Mouse (Mus musculus): ENCODE measurements at regions not wholly inside any gene's neighbourhood (a gene's known extent, or its start where the extent isn't known, plus 50 kb on each side); places are given as distances from the start of the nearest gene placed in this dataset.
A peak's percentile ranks its signal among the peaks of the same experiment; 100 is the strongest.

- no peak for DNase-seq
- no peaks in the 10 kb centered on the region for H3K36me3 ChIP-seq (ENCODE audit: control insufficient read depth, insufficient read depth, low read length)
- H3K4me3 ChIP-seq (ENCODE audit: control insufficient read depth, insufficient read depth, low read length), result no peak overlapping the region
- H3K4me1 ChIP-seq (replicated peaks; ENCODE audit: control insufficient read depth, insufficient read depth, low read length), result peaks cover 3% of the 10 kb centered on the region; the same call in 1 of the 2 replicates
- no peaks in the 10 kb centered on the region for H3K27me3 ChIP-seq (ENCODE audit: control insufficient read depth, insufficient read depth, low read length)
- WGBS, result 84% methylated on average over 4 of the region's 4 CpGs
- H3K27ac ChIP-seq (ENCODE audit: control insufficient read depth, insufficient read depth, low read length), result peak overlapping the region; percentile 15; the same call in 1 of the 2 replicates
- TF ChIP-seq CTCF (IDR thresholded peaks at IDR 0.05; ENCODE audit: borderline replicate concordance, control insufficient read depth, extremely low read depth, insufficient read depth, low read length, poor library complexity) (no peak), POLR2A (IDR thresholded peaks at IDR 0.05; ENCODE audit: control insufficient read depth, extremely low read depth, insufficient read depth, low read length, poor library complexity) (no peak)
These were observed 96.9 kb upstream of the Zfp648 start for GRCm38 (mm10) chr1:154104006-154104600.

- H3K27me3 ChIP-seq (ENCODE audit: control insufficient read depth, insufficient read depth, low read length), result no peaks in the 10 kb centered on the region
- H3K4me1 ChIP-seq (replicated peaks; ENCODE audit: control insufficient read depth, insufficient read depth, low read length), result peaks cover 3% of the 10 kb centered on the region; the same call in 1 of the 2 replicates
- H3K36me3 ChIP-seq (ENCODE audit: control insufficient read depth, insufficient read depth, low read length), result no peaks in the 10 kb centered on the region
- H3K4me3 ChIP-seq (ENCODE audit: control insufficient read depth, insufficient read depth, low read length), result no peak overlapping the region
- 80% methylated on average over 1 of the region's 1 CpGs for WGBS
- no peak overlapping the region for H3K27ac ChIP-seq (ENCODE audit: control insufficient read depth, insufficient read depth, low read length)
- no peak for DNase-seq
- no peak for TF ChIP-seq CTCF (IDR thresholded peaks at IDR 0.05; ENCODE audit: borderline replicate concordance, control insufficient read depth, extremely low read depth, insufficient read depth, low read length, poor library complexity)
- TF ChIP-seq POLR2A (IDR thresholded peaks at IDR 0.05; ENCODE audit: control insufficient read depth, extremely low read depth, insufficient read depth, low read length, poor library complexity), result no peak
These were observed 96.2 kb upstream of the Zfp648 start for GRCm38 (mm10) chr1:154104779-154105178.

- Histone ChIP-seq H3K27me3 (ENCODE audit: control insufficient read depth, insufficient read depth, low read length) (no peaks in the 10 kb centered on the region), H3K4me3 (ENCODE audit: control insufficient read depth, insufficient read depth, low read length) (no peak overlapping the region), H3K27ac (ENCODE audit: control insufficient read depth, insufficient read depth, low read length) (no peak overlapping the region), H3K4me1 (replicated peaks; ENCODE audit: control insufficient read depth, insufficient read depth, low read length) (peaks cover 3% of the 10 kb centered on the region), H3K36me3 (ENCODE audit: control insufficient read depth, insufficient read depth, low read length) (no peaks in the 10 kb centered on the region)
- 88% methylated on average over 3 of the region's 3 CpGs for WGBS
- no peak for DNase-seq
- TF ChIP-seq POLR2A (IDR thresholded peaks at IDR 0.05; ENCODE audit: control insufficient read depth, extremely low read depth, insufficient read depth, low read length, poor library complexity) (no peak), CTCF (IDR thresholded peaks at IDR 0.05; ENCODE audit: borderline replicate concordance, control insufficient read depth, extremely low read depth, insufficient read depth, low read length, poor library complexity) (no peak)
These were observed 88.5 kb upstream of the Zfp648 start for GRCm38 (mm10) chr1:154112500-154112899.

- no peak for DNase-seq
- no peaks in the 10 kb centered on the region for H3K36me3 ChIP-seq (ENCODE audit: control insufficient read depth, insufficient read depth, low read length)
- no peak for TF ChIP-seq POLR2A (IDR thresholded peaks at IDR 0.05; ENCODE audit: control insufficient read depth, extremely low read depth, insufficient read depth, low read length, poor library complexity)
- 92% methylated on average over 12 of the region's 12 CpGs for WGBS
- no peak overlapping the region for H3K4me3 ChIP-seq (ENCODE audit: control insufficient read depth, insufficient read depth, low read length)
- no peak overlapping the region for H3K27ac ChIP-seq (ENCODE audit: control insufficient read depth, insufficient read depth, low read length)
- peaks cover 12% of the 10 kb centered on the region for H3K4me1 ChIP-seq (replicated peaks; ENCODE audit: control insufficient read depth, insufficient read depth, low read length)
- H3K27me3 ChIP-seq (ENCODE audit: control insufficient read depth, insufficient read depth, low read length), result no peaks in the 10 kb centered on the region
These were observed 87.5 kb upstream of the Zfp648 start for GRCm38 (mm10) chr1:154113291-154114050.

- Histone ChIP-seq H3K27me3 (ENCODE audit: control insufficient read depth, insufficient read depth, low read length) (no peaks in the 10 kb centered on the region), H3K4me3 (ENCODE audit: control insufficient read depth, insufficient read depth, low read length) (no peak overlapping the region), H3K27ac (ENCODE audit: control insufficient read depth, insufficient read depth, low read length) (no peak overlapping the region), H3K36me3 (ENCODE audit: control insufficient read depth, insufficient read depth, low read length) (no peaks in the 10 kb centered on the region), H3K4me1 (replicated peaks; ENCODE audit: control insufficient read depth, insufficient read depth, low read length) (peaks cover 12% of the 10 kb centered on the region)
- 47% methylated on average over 7 of the region's 7 CpGs for WGBS
- DNase-seq, result no peak
- TF ChIP-seq POLR2A (IDR thresholded peaks at IDR 0.05; ENCODE audit: control insufficient read depth, extremely low read depth, insufficient read depth, low read length, poor library complexity) (no peak), CTCF (IDR thresholded peaks at IDR 0.05; ENCODE audit: borderline replicate concordance, control insufficient read depth, extremely low read depth, insufficient read depth, low read length, poor library complexity) (no peak)
These were observed 84.7 kb upstream of the Zfp648 start for GRCm38 (mm10) chr1:154116188-154116710.

GRCm38 (mm10) chr1:154117346-154117687 is 83.7 kb upstream of the Zfp648 start:
- 47% methylated on average over 11 of the region's 11 CpGs for WGBS
- DNase-seq, result peak; percentile 8
- no peak overlapping the region; the same call in 1 of the 2 replicates for H3K27ac ChIP-seq (ENCODE audit: control insufficient read depth, insufficient read depth, low read length)
- H3K4me1 ChIP-seq (replicated peaks; ENCODE audit: control insufficient read depth, insufficient read depth, low read length), result peaks cover 12% of the 10 kb centered on the region
- no peaks in the 10 kb centered on the region for H3K36me3 ChIP-seq (ENCODE audit: control insufficient read depth, insufficient read depth, low read length)
- TF ChIP-seq POLR2A (IDR thresholded peaks at IDR 0.05; ENCODE audit: control insufficient read depth, extremely low read depth, insufficient read depth, low read length, poor library complexity) (no peak), CTCF (IDR thresholded peaks at IDR 0.05; ENCODE audit: borderline replicate concordance, control insufficient read depth, extremely low read depth, insufficient read depth, low read length, poor library complexity) (no peak)
- H3K27me3 ChIP-seq (ENCODE audit: control insufficient read depth, insufficient read depth, low read length), result no peaks in the 10 kb centered on the region
- no peak overlapping the region for H3K4me3 ChIP-seq (ENCODE audit: control insufficient read depth, insufficient read depth, low read length)

All from thymus, adult 2 months (tissue).